Mouse (Mus musculus): ENCODE data around the gene Bak1.

- TF ChIP-seq CTCF (IDR thresholded peaks at IDR 0.05; ENCODE audit: insufficient read depth, low read depth, low read length) = no peak
- no peak for TF ChIP-seq POLR2A (IDR thresholded peaks at IDR 0.05; ENCODE audit: insufficient read depth, low read depth, low read length)
Measured at GRCm38 (mm10) chr17:27021076-27021475, 7.7 kb downstream of the Bak1 start.
